Mouse (Mus musculus): ENCODE measurements around the gene Gper1.

Gene Gper1

GRCm38 (mm10) chr5:139445258-139445657 lies 22.3 kb downstream of the Gper1 start:
- no peak for DNase-seq (ENCODE audit: low spot score in 2 of 2)

GRCm38 (mm10) chr5:139448025-139448424 lies 25.1 kb downstream of the Gper1 start:
- DNase-seq (ENCODE audit: low spot score in 2 of 2) = no peak

GRCm38 (mm10) chr5:139449161-139449791 lies 26.3 kb downstream of the Gper1 start:
- peak; percentile 42 to 72 for DNase-seq (ENCODE audit: low spot score in 2 of 2)

GRCm38 (mm10) chr5:139449926-139450325 lies 27.0 kb downstream of the Gper1 start:
- no peak for DNase-seq (ENCODE audit: low spot score in 2 of 2)

GRCm38 (mm10) chr5:139453031-139453430 lies 30.1 kb downstream of the Gper1 start:
- no peak for DNase-seq (ENCODE audit: low spot score in 2 of 2)

GRCm38 (mm10) chr5:139455166-139455565 lies 32.2 kb downstream of the Gper1 start:
- DNase-seq (ENCODE audit: low spot score in 2 of 2) = no peak

GRCm38 (mm10) chr5:139457241-139457640 lies 34.3 kb downstream of the Gper1 start:
- no peak for DNase-seq (ENCODE audit: low spot score in 2 of 2)

GRCm38 (mm10) chr5:139459938-139460337 lies 37.0 kb downstream of the Gper1 start:
- DNase-seq (ENCODE audit: low spot score in 2 of 2) = no peak

GRCm38 (mm10) chr5:139460384-139461067 lies 37.6 kb downstream of the Gper1 start, which contains the start of gene 3110082I17Rik:
TSS of gene 3110082I17Rik (minus strand) at chr5:139460527.
- DNase-seq (ENCODE audit: low spot score in 2 of 2) = peak; percentile 96 to 98

GRCm38 (mm10) chr5:139464874-139465273 lies 41.9 kb downstream of the Gper1 start:
- DNase-seq (ENCODE audit: low spot score in 2 of 2) = no peak

GRCm38 (mm10) chr5:139466373-139466772 lies 43.4 kb downstream of the Gper1 start:
- no peak for DNase-seq (ENCODE audit: low spot score in 2 of 2)

GRCm38 (mm10) chr5:139466801-139467200 lies 43.9 kb downstream of the Gper1 start:
- DNase-seq (ENCODE audit: low spot score in 2 of 2) = no peak

- no peak for DNase-seq (ENCODE audit: low spot score in 2 of 2)
These were observed 45.0 kb downstream of the Gper1 start for GRCm38 (mm10) chr5:139467998-139468397.

- no peak for DNase-seq (ENCODE audit: low spot score in 2 of 2)
These were observed 51.8 kb downstream of the Gper1 start for GRCm38 (mm10) chr5:139474741-139475140.
